ENCODE assay signal across 9 mouse cellular contexts in the genomic region with DNA sequence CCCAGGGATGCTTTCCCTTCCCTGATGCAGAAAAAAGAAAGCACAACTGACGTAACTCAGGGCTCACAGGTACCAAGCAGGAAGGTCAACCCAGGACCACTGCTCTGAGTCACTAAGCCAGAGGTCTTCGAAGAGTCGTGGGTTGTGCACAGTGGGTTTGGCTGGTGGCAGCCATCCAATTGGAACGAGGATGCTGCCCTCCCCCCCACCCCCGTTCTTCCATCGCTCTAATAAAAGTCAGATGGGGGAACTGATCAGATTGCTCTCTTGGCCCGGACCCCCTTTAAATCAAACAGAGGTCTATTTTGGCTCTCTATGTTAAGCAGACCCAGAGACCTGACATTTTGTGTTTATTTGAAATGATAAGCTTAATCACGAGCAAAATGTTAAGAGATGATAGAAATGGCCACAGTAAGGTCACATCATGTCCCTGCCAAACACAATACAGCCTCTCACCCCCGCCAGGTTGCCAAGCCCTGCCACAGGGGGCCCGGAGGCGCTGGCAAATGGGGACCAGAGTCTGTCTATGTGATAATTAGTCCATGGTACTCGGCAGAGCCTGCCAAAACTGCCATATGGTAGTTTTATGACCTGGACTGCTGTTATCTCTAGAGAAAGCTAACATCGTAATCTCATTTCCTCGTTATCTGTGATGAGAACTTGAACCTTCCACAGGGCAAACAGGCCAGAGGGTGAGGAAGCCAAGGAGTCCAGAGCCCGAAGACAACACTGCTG.
DNase-seq lines count a peak whose midpoint lies in the region; ATAC-seq lines count a peak whose summit lies in the region.
"Had no signal": no experiment of that assay in that cellular context is flagged by ENCODE, and none has a peak within 500 bp of the region (broad histone marks: within the 10 kb centered on the region; RNA-seq: fewer than 3 reads in every experiment).

No protein-coding gene starts in this region.

- no peak overlapping the region for H3K9ac ChIP-seq in kidney, embryonic 16.5 days (replicated peaks; ENCODE audit: low read length)

- no peak overlapping the region for H3K27ac ChIP-seq in kidney, embryonic 16.5 days (ENCODE audit: low read length)
- H3K27ac ChIP-seq: macrophage had no signal

- 0 out of 2 replicates have a peak, but pooled peaks cover 3% of the 10 kb centered on the region for H3K4me1 ChIP-seq in kidney, embryonic 16.5 days (ENCODE audit: insufficient read depth, low read length)

- peak; percentile 41 for DNase-seq in kidney, adult 18-20 months
- peak; percentile 12 for DNase-seq in adrenal gland, postnatal 25 days
- peak; percentile 93 to 96 for DNase-seq in cerebellum, postnatal 10 days
- peak; percentile 73 for DNase-seq in kidney, postnatal 14 days
- no peak for DNase-seq in thymus, postnatal 25 days
- DNase-seq in embryo, embryonic 10.5 days (ENCODE audit: low spot score), result no peak
- DNase-seq in spleen, postnatal 10 days (ENCODE audit: low spot score in 2 of 2), result no peak

- H3K4me3 ChIP-seq in kidney, embryonic 16.5 days (ENCODE audit: low read length), result no peak overlapping the region

- H3K27me3 ChIP-seq in kidney, embryonic 16.5 days (ENCODE audit: insufficient read depth, low read length), result no peaks in the 10 kb centered on the region

- WGBS in kidney, embryonic 16.5 days, result 44% methylated on average over 15 of the region's 15 CpGs

- no peaks in the 10 kb centered on the region for H3K36me3 ChIP-seq in kidney, embryonic 16.5 days (ENCODE audit: insufficient read depth, low read length)

- H3K4me2 ChIP-seq in kidney, embryonic 16.5 days (replicated peaks; ENCODE audit: low read depth, low read length), result no peak overlapping the region

- H3K9me3 ChIP-seq in kidney, embryonic 16.5 days (ENCODE audit: low read length), result no peaks in the 10 kb centered on the region; the same call in 1 of the 2 replicates

- no peak for ATAC-seq in kidney, embryonic 16.5 days (ENCODE audit: low FRiP score, low TSS enrichment)

Comparison
In these comparisons a context has a peak if more than half of its experiments do, and no peak if none do; other contexts are left out.
1. DNase-seq: peak in kidney, adult 18-20 months (single experiment), adrenal gland, postnatal 25 days (single experiment), cerebellum, postnatal 10 days (2 of 2) and kidney, postnatal 14 days (single experiment); none in thymus, postnatal 25 days (single experiment), embryo, embryonic 10.5 days (single experiment) and spleen, postnatal 10 days (0 of 2).